Mouse (Mus musculus) olfactory bulb, adult 2 months (tissue): ENCODE data around the gene Gnmt.

Experiments used
- CTCF ChIP-seq: fragments of 200-500 bp; IDR thresholded peaks from 2 replicates; pipeline ENCODE4 v1.5.1; 2012; ENCODE audit warnings: low read depth, mild to moderate bottlenecking, low read length, moderate library complexity; ENCODE audit not compliant: insufficient read depth
- POLR2A ChIP-seq: fragments of 200-500 bp; IDR thresholded peaks from 2 replicates; pipeline ENCODE4 v1.6.1; 2012; ENCODE audit warnings: mild to moderate bottlenecking, low read depth, low read length, moderate library complexity; ENCODE audit not compliant: insufficient read depth

DNA sequence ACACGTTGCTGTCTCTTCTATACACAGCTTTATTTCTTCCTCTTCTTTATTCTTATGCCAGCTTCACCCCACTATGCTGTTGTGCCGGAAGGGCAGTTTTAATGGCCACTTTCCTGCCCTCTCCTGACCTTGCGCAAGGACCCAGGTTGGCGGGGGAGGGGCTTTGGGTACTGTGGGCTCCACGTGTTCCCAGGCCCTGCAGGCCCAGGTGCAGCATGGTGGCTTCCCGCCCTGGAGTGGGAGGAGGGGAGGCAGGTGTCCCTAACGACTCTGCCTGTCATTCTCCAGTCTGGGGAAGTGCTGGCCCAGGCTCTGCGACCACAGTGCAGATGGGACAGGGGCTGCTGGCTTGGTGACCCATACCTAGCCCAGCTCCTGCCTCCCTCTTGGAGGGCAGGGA, 38.9 kb upstream of the Gnmt start:
- TF ChIP-seq CTCF (no peak), POLR2A (no peak)
